Mouse (Mus musculus) heart, adult 8-10 months (tissue): ENCODE results near the gene Rnf214. TPM values are rescaled to one million over a fixed set of nuclear protein-coding genes. Genes with fewer than 3 reads are reported as not detected.

Source experiments
- DNase-seq: peaks from one replicate; pipeline ENCODE4 v3.0.0; 2022; ENCODE audit warnings: low spot score
- total RNA-seq, 4 experiments: library from RNA; stranded (reverse); gene quantifications; 2 replicates each; pipeline ENCODE4 v1.2.4; 2022

The Rnf214 gene
- total RNA-seq, 4 experiments from 2014 or later: 32.6 to 36.7 (median 34.0) TPM

- DNase-seq: no peak
Measured at GRCm38 (mm10) chr9:45935628-45936210, 29.0 kb upstream of the Rnf214 start, which contains the start of gene Tagln. TSS of gene Tagln (minus strand) at chr9:45936058.

DNA sequence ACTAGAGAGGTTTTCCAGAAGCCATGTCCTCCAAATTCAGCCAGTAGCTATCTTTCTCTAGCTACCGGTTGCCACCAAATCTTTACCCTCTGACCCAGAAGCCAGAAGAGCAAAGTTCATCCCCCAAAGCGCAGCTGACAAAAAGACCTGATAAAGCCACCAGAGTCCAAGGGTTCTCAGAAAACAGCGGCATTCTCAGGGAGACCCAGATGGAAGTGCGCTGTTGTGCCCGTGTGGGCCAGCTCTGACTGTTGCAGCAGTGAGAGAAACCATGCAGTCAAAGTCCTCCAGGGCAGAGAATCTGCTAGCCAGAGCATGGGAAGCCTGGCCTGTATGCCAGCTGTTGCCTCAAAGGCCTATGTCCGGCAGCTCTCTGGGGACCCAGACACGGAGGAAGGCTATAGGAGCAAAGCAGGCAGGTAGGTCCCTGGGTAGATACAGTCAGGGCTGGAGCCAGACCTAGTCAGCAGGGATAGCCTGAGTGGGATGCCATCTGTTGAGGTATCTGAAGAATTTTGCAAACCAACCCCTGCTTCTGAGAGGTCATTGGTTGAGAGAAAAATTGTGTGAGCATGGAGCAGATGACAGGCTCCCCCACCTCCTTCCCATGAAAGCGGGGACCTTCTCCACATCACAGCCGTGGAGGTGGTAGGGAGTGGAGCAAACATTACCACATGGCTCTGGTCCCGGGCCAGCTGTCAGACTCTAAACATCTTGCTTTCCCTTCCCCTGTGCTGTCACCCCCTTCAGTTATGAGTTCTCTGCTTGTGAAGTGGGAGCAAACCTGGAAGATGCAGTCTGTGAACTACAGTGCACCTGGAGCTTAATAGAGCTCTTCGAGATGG is 26.1 kb upstream of the Rnf214 start:
- no peak for DNase-seq

DNA sequence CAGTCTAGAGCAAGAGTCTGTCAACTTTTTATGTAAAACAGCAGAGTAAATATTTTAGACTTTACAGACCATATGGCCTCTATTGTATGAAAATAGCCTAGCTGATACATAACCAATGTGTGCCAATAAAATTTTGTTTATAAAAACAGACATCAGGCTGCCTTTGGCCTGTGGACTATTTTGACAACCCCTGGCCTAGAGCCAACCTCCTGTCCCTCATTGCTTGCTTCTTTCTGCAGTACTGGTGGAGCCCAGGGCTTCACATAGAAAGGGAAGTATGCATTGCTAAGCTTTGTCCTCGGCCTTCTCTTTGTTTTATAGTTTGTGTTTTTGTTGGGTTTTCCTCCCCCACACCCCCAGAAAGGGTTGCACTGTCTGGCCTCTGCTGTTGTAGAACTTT is 25.2 kb upstream of the Rnf214 start:
- DNase-seq: no peak

DNA sequence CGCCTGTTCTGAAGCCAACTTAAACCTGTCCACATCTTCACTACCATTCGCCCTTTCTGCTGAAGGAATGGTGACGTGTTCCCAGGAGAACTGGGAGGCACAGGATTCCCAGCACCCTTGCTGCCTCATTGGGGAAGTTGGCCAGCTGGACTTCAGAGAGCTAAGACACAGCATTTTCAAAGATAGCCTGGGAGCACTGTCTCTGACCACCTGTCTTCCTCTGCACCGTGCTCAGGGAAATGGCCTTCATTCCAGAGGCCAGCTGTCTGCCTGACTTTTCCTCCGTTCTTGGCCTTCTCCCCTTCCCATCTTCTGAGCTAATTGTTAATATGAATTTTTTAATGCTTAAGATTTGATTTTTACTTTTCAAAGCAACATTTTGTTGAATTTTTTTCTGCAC is 22.6 kb upstream of the Rnf214 start:
- no peak for DNase-seq

- DNase-seq: no peak
Measured at GRCm38 (mm10) chr9:45919895-45920294, 13.2 kb upstream of the Rnf214 start.

DNA sequence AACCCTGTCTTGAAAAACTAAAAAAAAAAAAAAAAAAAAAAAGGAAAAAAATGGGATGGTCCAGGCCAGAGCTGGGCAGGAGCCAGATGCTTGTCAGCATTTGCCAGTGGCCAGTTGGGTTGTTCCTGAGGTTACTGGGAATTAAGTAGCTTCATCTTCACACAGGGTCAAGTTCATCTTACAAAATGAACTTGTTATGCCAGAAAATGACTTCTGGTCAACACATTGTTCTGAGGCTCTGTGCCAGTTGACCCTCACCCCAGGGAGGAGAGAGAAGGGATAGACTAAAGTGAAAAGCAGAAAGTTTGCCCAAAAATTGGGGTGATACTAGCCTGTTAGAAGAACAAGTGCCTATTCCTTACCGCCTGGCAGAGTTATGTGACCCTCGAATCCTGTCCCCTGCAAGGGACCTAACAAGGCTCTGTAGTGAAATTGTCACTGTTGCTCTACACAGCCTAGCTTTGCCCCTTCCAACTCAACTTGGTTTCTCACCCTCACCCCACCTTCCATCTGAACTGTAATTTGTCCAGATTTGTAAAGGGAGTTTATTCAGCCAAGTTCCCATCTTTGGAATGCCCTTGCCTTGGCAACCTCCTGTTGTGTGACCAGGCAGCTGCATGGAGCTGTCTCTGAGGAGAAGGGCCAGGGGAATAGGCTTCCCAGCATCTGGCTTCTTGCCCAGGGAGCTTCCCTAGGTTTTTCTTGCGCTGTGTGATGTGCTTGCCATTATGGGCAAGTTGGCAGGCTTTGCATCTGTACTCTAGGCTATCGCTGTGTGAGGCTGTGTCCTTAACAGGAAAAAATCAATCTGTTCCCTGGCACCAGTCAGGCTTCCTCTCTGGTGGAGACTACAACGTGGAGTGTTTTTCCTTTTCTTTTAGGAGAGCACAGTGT is 10.6 kb upstream of the Rnf214 start:
- DNase-seq: peak; percentile 49

GRCm38 (mm10) chr9:45915659-45916058 is 8.9 kb upstream of the Rnf214 start:
- DNase-seq: no peak

GRCm38 (mm10) chr9:45911673-45912072 is 5.0 kb upstream of the Rnf214 start:
- DNase-seq: peak; percentile 42

- DNase-seq: no peak
Measured at GRCm38 (mm10) chr9:45910995-45911394, 4.3 kb upstream of the Rnf214 start.

GRCm38 (mm10) chr9:45907078-45907428 is 342 bp upstream of the Rnf214 start:
- DNase-seq: peak; percentile 19

GRCm38 (mm10) chr9:45905811-45906237 is 887 bp downstream of the Rnf214 start:
- no peak for DNase-seq

- no peak for DNase-seq
Measured at GRCm38 (mm10) chr9:45905196-45905595, 1.5 kb downstream of the Rnf214 start.

DNA sequence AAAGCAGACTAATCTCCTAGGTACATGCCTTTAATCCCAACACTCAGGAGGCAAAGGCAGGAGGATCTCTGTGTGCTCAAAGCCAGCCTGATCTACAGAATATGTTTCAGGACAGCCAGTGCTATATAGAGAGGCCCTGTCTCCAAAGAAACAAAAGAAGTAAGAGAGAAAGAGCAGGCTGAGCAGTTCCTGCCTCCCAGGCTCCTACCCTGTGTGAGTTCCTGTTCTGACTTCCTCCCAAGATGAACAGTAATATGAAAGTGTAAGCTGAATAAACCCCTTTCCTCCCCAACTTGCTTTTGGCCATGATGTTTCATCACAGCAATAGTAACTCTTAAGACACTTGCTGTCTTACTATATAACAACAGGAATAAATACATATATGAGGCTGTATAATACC is 13.0 kb downstream of the Rnf214 start:
- no peak for DNase-seq

GRCm38 (mm10) chr9:45877928-45878327 is 28.8 kb downstream of the Rnf214 start:
- DNase-seq: peak; percentile 33

DNA sequence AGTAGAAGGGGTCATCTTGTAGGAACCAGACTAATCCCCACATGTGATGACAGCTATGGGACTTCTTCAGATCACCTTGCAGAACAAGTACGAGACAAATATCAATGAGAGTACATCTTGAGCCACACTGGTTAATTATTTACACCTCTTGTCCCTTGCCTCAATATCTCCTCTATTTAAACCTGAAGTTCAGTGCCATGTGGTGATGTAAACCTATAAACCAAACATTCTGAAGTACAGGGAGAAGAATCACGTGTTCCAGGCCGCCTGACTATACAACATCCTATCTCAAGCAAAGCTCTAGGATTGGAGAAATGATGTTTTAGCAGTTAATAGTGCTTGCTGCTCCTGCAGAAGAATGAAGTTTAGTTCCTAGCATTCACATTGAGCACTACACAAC is 36.4 kb downstream of the Rnf214 start:
- no peak for DNase-seq

GRCm38 (mm10) chr9:45869181-45869580 is 37.5 kb downstream of the Rnf214 start:
- no peak for DNase-seq

- DNase-seq: no peak
Measured at GRCm38 (mm10) chr9:45861813-45862212, 44.9 kb downstream of the Rnf214 start.

DNA sequence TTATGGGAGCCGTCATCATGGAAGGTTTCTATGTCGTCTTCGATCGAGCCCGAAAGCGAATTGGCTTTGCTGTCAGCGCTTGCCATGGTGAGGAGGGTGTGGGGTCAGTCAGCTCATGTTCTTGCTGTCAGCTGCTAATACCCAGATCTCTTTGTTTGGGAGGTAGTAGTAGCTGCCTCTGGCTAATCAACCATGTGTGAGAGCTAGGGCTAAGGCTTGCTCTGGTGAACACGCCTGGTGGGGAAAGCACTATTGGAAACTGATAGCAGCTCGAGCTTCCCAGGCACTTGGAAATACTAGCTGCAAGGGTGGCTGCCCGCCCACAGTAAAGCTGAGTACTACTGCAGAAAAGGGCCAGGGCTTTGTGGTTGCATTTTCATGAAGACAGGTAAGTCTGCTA is 47.3 kb downstream of the Rnf214 start:
- no peak for DNase-seq

- DNase-seq: no peak
Measured at GRCm38 (mm10) chr9:45854136-45854535, 52.6 kb downstream of the Rnf214 start.

GRCm38 (mm10) chr9:45853695-45854094 is 53.0 kb downstream of the Rnf214 start:
- DNase-seq: no peak

- no peak for DNase-seq
Measured at GRCm38 (mm10) chr9:45851776-45852175, 54.9 kb downstream of the Rnf214 start.

DNA sequence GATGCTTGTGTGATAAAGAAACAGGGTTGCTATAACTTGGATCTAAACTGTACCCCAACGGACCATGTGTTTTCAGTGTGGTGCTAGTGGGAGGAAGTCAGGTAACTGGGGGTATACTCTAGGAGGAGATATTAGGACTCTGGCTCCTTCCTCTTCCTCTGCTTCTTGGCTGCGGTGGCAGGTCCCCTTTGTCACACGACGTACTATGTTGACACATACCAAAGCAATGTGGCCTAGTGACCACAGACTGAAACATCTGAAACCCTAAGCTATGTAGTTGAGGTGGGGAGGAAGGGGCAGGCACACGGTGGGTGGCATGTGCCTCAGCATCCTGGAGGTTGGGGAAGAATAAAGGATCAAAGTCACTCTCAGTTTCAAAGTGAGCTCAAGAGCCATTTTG is 55.4 kb downstream of the Rnf214 start:
- DNase-seq: no peak
